Mouse (Mus musculus) E14TG2a.4 (cell line): Measurements from ENCODE around the gene E130208F15Rik.

Experiments
- CTCF ChIP-seq: conservative IDR thresholded peaks from 2 replicates; pipeline ENCODE4 v1.5.1; 2014; ENCODE audit warnings: low read length
- NANOG ChIP-seq: IDR thresholded peaks from 2 replicates; pipeline ENCODE4 v1.6.1; 2014; ENCODE audit warnings: borderline replicate concordance, low read length, mixed read lengths

DNA sequence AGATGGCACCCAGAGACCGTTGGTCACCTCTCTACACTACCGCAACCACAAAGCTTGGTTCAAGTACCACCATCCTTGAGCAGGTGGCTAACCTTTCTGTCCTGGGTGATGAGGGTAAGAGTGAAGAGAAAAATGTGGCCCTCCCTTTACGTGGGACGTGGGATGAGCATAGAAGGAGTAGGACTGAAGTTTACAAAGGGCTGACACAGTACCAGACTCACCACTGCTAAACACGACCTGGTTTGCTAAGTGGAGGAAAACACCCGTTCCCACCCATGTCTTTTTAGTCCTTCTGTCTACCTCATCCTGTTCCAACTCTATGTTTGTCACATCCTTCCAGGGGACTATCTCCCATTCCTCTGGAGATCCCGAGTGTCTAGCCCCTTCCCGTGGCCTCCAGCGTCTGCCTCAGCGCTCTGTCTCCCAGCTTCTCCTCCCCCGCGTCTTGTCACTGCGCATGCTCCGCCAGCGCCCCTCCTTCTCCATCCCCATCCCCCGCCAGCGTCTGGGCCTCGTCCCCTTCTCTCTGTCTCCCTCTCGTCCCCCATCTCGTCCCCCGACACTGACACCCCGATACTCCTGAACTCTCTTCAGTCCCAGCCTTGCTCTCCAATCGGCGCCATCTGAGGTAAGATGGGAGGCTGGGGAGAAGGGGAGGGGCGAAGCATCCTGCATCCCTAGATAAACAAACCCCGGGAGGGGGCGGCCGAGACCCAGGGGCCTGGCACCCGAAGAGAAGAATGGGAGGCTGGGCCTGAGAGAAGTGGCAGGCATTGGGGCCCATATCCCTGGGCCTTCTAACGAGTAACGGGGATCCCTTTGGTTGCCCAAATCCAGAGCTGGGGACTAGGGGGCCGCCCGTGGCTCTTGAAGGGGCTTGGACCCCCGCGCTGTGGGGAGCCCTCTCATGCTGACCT, 30.1 kb upstream of the E130208F15Rik start, which contains the start of gene Clip3:
- TF ChIP-seq CTCF (no peak), NANOG (no peak)
